Mouse (Mus musculus): Measurements from ENCODE around the gene Actrt3. TPM values are rescaled to one million over a fixed set of nuclear protein-coding genes. Genes with fewer than 3 reads are reported as not detected.
"Not testable (repeated sequence)": the region's sequence is repeated elsewhere in the genome, so short reads cannot be mapped to it uniquely, and the experiment has no call there.

Actrt3 gene
- polyA plus RNA-seq, 1 experiment, result not detected

DNA sequence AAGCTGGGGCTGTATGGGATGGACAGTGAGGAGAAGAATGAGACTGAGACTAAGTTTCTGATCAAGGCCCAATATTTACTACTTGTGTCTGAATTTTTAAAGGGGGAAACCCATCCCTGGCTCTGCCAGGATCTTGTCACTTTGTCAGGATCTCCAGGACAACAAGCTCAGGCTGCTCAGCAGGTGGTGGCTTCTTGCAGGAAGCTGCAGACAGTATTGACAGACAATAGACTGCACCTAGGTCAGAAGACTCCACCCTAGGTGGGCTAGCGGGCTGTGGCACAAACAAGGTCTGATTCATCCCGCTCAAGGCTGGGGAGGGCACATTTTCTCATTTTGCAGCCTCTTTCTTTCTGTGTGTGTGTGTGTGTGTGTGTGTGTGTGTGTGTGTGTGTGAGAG, 26.2 kb downstream of the Actrt3 start:
- no peak for DNase-seq (ENCODE audit: low spot score)

DNA sequence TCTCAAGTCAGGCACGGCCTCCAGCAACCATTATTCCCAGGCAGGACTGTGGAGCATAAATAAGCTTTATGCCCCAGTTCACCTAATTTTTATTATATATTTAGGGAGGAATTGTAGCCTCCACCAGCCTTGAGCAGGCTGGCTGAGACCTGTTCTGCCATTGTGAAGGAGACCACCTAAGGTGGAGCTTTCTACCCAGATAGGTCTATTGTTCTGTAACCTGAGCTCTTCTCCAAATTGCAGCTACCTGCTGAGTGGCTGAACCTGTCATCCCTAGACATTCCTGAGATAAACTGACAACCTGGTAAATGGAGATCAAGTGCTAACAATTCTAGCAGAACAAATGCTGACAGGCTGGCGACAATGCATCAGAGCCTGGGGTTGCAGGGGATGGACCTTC, 33.4 kb downstream of the Actrt3 start:
- not testable (repeated sequence) for DNase-seq (ENCODE audit: low spot score)

DNA sequence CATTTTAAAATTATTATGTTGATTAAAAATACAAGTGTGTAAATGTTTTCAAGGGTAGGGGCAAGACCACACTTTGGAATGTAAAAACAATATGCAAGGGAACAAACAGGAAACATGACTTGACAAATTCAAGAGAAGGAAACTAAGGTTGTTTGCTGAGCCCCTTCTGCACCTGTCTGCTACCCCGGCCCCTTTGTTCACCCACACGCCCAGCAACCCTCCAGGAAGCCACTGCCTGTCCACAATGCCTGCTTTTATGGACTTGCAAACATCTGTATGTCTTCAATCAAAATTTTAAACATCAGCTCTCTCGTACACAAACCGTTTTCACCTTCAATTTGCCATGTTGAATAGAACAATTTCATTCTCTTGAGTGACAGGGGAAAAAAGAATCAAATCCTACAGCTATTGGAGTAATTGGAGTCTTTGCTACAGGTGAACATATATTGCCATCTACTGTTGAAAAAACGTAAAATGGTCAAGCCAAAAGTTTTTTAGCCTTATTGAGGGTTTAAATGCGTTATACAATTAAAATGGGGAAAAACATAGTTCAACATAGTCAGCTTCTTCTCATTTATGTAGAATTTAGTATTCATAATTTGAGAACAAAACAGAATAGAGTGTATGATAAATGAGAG, 38.9 kb downstream of the Actrt3 start:
- no peak for DNase-seq (ENCODE audit: low spot score)

DNA sequence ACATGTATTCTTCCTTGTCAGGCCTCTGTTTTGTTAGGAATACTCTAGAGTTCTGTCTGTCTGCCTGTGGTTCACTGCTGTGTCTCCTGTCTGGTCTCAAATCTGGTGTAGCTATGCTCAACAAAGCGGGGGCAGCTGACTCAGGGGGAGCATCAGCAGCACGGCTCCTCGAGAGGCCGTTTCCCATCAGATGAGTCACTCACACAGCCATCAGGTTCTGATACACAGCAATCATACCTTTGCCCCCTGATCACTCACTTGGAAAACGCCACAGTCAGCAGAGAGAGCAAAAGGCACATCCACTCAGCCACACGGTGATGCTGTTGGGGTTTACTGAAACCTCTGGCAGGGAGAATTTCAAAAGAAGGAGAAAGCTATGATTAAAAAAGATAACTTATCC, 46.0 kb downstream of the Actrt3 start:
- DNase-seq (ENCODE audit: low spot score), result no peak

DNA sequence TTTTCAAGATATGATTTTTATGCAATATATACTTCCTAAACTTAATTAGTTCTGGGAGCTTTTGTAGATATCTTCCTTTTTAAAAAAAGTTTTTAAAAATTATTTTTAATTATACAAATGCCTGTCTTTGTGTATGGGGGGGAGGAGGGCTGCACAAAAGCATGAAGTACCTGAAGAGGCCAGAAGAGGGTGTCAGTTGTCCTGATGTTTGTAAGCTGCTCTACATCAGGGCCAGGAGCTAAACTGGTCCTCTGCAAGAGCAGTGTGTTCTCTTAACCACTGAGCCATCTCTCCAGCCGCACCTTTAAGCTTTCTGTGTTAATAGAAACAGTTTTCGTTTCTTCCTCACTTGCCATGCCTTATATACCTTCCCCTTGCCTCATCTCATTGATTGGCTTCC, 49.5 kb downstream of the Actrt3 start:
- DNase-seq (ENCODE audit: low spot score), result no peak

DNA sequence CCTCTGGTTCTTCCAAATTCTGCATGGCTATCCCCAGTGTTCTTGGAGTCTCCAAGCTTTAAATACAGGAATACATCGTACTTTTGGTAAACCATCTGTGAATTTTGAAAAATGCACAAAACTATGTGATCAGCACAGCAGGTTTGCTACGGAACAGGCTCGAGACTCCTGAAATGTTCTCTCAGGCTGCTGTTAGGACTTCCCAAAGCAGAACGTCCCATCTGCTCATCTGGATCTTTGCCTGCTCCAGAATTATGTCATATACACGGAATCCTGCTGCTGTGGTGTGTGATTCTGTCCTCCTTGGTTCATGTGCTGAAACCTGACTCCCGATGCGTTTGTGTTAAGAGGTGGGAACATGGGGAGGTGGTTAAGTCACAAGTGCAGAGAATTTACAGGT, 50.8 kb downstream of the Actrt3 start:
- DNase-seq (ENCODE audit: low spot score), result no peak

DNA sequence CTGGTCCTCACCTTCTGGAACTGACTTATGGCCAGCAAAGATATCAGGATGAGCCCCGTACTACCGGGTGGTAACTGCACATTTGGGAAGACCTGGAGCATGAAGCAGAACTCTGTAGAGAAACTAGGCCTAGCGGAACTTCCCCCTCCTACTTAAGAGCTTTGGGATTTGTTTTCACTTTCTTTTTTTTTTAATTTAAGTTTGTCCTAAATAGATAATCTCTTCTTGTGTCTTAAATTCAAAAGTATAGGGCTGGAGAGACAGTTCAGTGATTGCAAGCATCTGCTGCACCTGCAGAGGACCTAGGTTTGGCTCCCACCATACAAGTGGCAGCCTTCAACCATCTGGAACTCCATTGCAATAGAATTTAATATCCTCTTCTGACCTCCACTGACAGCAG, 51.8 kb downstream of the Actrt3 start, which contains the start of gene Mecom:
TSS of gene Mecom (minus strand) at position 101 of the 400 bp plus-strand sequence.
- DNase-seq (ENCODE audit: low spot score), result no peak

Other genes with a start within 250 kb of the Actrt3 start
- gene Mecom, start 51.9 kb downstream of the Actrt3 start, polyA plus RNA-seq (2012; rRNA removed), result 48.8 and 53.3 TPM in 2 replicates
- 18.3 and 22.5 TPM in 2 replicates for gene Mynn, start 2.1 kb upstream of the Actrt3 start, polyA plus RNA-seq (2012; rRNA removed)
- gene Lrriq4, start 44.6 kb upstream of the Actrt3 start, polyA plus RNA-seq (2012; rRNA removed), result 0.06 TPM in 1 of 2 replicates, not detected in the other
- gene Lrrc34, start 47.9 kb upstream of the Actrt3 start, polyA plus RNA-seq (2012; rRNA removed), result 0.25 and 0.27 TPM in 2 replicates
- 0.11 TPM in 1 of 2 replicates, not detected in the other for gene Lrrc31, start 99.9 kb upstream of the Actrt3 start, polyA plus RNA-seq (2012; rRNA removed)
- gene Samd7, start 146.4 kb upstream of the Actrt3 start, polyA plus RNA-seq (2012; rRNA removed), result not detected in 2 replicates
- 70.3 and 73.2 TPM in 2 replicates for gene Sec62, start 192.9 kb upstream of the Actrt3 start, polyA plus RNA-seq (2012; rRNA removed)

All from urinary bladder, adult 2 months (tissue).